Mouse (Mus musculus) MEL (cell line): ENCODE data around the gene Dennd2c. TPM values are rescaled to one million over a fixed set of nuclear protein-coding genes. Genes with fewer than 3 reads are reported as not detected.

Experiments
- DNase-seq: peaks from one replicate; pipeline ENCODE4 v3.0.0; 2011; ENCODE audit warnings: low read depth, low spot score
- H3K27ac ChIP-seq: 2 replicates; pipeline ENCODE4 v1.5.1; 2012; ENCODE audit warnings: low read depth, mild to moderate bottlenecking, control low read depth, low read length, moderate library complexity; ENCODE audit not compliant: control insufficient read depth
- H3K27me3 ChIP-seq, 2 experiments: fragments of 150-350 bp in 1 of 2; sonication (generic) in 1 of 2; 2 replicates each; pipeline ENCODE4 v1.6.1; 2012; ENCODE audit warnings: low read length in 2 of 2, mild to moderate bottlenecking in 2 of 2, improper control_type of control experiment in 1 of 2, moderate library complexity in 1 of 2; ENCODE audit not compliant: insufficient read depth in 2 of 2, control insufficient read depth in 1 of 2
- H3K36me3 ChIP-seq, 2 experiments: 2 replicates each; pipeline ENCODE4 v1.6.1; 2012 to 2014; ENCODE audit warnings: low read length in 2 of 2, improper control_type of control experiment in 1 of 2, inconsistent platforms in 1 of 2, mild to moderate bottlenecking in 1 of 2; ENCODE audit not compliant: insufficient read depth in 2 of 2, control insufficient read depth in 1 of 2
- H3K4me1 ChIP-seq, 2 experiments: fragments of 150-350 bp in 1 of 2; sonication (generic) in 1 of 2; 2 replicates each; pipeline ENCODE4 v1.6.1; 2012; ENCODE audit warnings: low read length in 2 of 2, improper control_type of control experiment in 1 of 2, mild to moderate bottlenecking in 1 of 2; ENCODE audit not compliant: insufficient read depth in 2 of 2, control insufficient read depth in 1 of 2
- H3K4me3 ChIP-seq, 2 experiments: fragments of 150-350 bp in 1 of 2; sonication (generic) in 1 of 2; 2 replicates each; pipeline ENCODE4 v1.5.1; 2012; ENCODE audit warnings: low read depth in 2 of 2, low read length in 2 of 2, mild to moderate bottlenecking in 2 of 2, moderate library complexity in 2 of 2, control low read depth in 1 of 2, improper control_type of control experiment in 1 of 2; ENCODE audit not compliant: control insufficient read depth in 1 of 2, insufficient read depth in 1 of 2
- H3K79me2 ChIP-seq: 2 replicates; pipeline ENCODE4 v1.6.1; 2012; ENCODE audit warnings: mild to moderate bottlenecking, low read length, moderate library complexity; ENCODE audit not compliant: control insufficient read depth, poor library complexity, insufficient read depth
- H3K9ac ChIP-seq: 2 replicates; pipeline ENCODE4 v1.6.1; 2012; ENCODE audit warnings: low read depth, mild to moderate bottlenecking, control low read depth, low read length, moderate library complexity; ENCODE audit not compliant: control insufficient read depth, poor library complexity, severe bottlenecking
- H3K9me3 ChIP-seq: fragments of 150-350 bp; sonication (generic); replicated peaks from 2 replicates; pipeline ENCODE4 v1.6.1; 2012; ENCODE audit warnings: mild to moderate bottlenecking, low read length, improper control_type of control experiment, moderate library complexity; ENCODE audit not compliant: insufficient read depth
- CTCF ChIP-seq, 3 experiments: IDR thresholded peaks in 2 of 3; conservative IDR thresholded peaks in 1 of 3; 2 replicates each; pipeline ENCODE4 v1.5.1; 2011 to 2012; ENCODE audit warnings: low read length in 3 of 3, low read depth in 2 of 3, mild to moderate bottlenecking in 2 of 3, improper control_type of control experiment in 1 of 3, inconsistent platforms in 1 of 3, mixed read lengths in 1 of 3, moderate library complexity in 1 of 3; ENCODE audit not compliant: control insufficient read depth in 1 of 3, insufficient read depth in 1 of 3, poor library complexity in 1 of 3, severe bottlenecking in 1 of 3
- E2F4 ChIP-seq: IDR thresholded peaks from 2 replicates; pipeline ENCODE4 v1.6.1; 2011; ENCODE audit warnings: low read depth, low read length, improper control_type of control experiment, borderline replicate concordance
- HCFC1 ChIP-seq: IDR thresholded peaks from 2 replicates; pipeline ENCODE4 v1.6.1; 2012; ENCODE audit warnings: low read depth, mild to moderate bottlenecking, inconsistent platforms, low read length, improper control_type of control experiment, moderate library complexity
- JUND ChIP-seq: IDR thresholded peaks from 2 replicates; pipeline ENCODE4 v1.6.1; 2011; ENCODE audit warnings: low read depth, mild to moderate bottlenecking, improper control_type of control experiment, low read length
- KAT2A ChIP-seq: conservative IDR thresholded peaks from 2 replicates; pipeline ENCODE4 v1.6.1; 2012; ENCODE audit warnings: low read depth, low read length, improper control_type of control experiment, inconsistent platforms
- MAFK ChIP-seq: IDR thresholded peaks from 2 replicates; pipeline ENCODE4 v1.6.1; 2011; ENCODE audit warnings: low read depth, mild to moderate bottlenecking, low read length, improper control_type of control experiment, borderline replicate concordance
- MYB ChIP-seq: IDR thresholded peaks from 2 replicates; pipeline ENCODE4 v1.6.1; 2011; ENCODE audit warnings: mild to moderate bottlenecking, low read depth, low read length, improper control_type of control experiment
- POLR2A ChIP-seq, 2 experiments: IDR thresholded peaks; 2 replicates each; pipeline ENCODE4 v1.6.1; 2011 to 2012; ENCODE audit warnings: low read length in 2 of 2, mild to moderate bottlenecking in 2 of 2, control low read depth in 1 of 2, improper control_type of control experiment in 1 of 2, low read depth in 1 of 2, moderate library complexity in 1 of 2; ENCODE audit not compliant: control insufficient read depth in 1 of 2, insufficient read depth in 1 of 2, poor library complexity in 1 of 2
- SMC3 ChIP-seq: IDR thresholded peaks from 2 replicates; pipeline ENCODE4 v1.6.1; 2011; ENCODE audit warnings: low read depth, low read length, improper control_type of control experiment
- UBTF ChIP-seq: IDR thresholded peaks from 2 replicates; pipeline ENCODE4 v1.6.1; 2012; ENCODE audit warnings: low read depth, mild to moderate bottlenecking, inconsistent platforms, low read length, improper control_type of control experiment, moderate library complexity, borderline replicate concordance; ENCODE audit not compliant: insufficient read depth
- USF2 ChIP-seq, 2 experiments: IDR thresholded peaks; 2 replicates each; pipeline ENCODE4 v1.6.1; 2011 to 2012; ENCODE audit warnings: improper control_type of control experiment in 2 of 2, low read length in 2 of 2, borderline replicate concordance in 1 of 2, inconsistent platforms in 1 of 2, low read depth in 1 of 2, mild to moderate bottlenecking in 1 of 2; ENCODE audit not compliant: insufficient read depth in 1 of 2
- ZMIZ1 ChIP-seq: IDR thresholded peaks from 2 replicates; pipeline ENCODE4 v1.6.1; 2012; ENCODE audit warnings: low read depth, mild to moderate bottlenecking, inconsistent platforms, low read length, improper control_type of control experiment, moderate library complexity
- ZNF384 ChIP-seq: IDR thresholded peaks from 2 replicates; pipeline ENCODE4 v1.6.1; 2012; ENCODE audit warnings: low read depth, mild to moderate bottlenecking, inconsistent platforms, low read length, improper control_type of control experiment
- polyA plus RNA-seq, 2 experiments: library from polyadenylated mRNA; stranded (reverse) in 1 of 2; unstranded in 1 of 2; fragments of >175 nt in 1 of 2; fragments of >200 nt in 1 of 2; gene quantifications; 2 replicates each; pipeline versions ENCODE4 v1.2.1 to v1.2.4; 2012; ENCODE audit warnings: low replicate concordance in 2 of 2, low read depth in 1 of 2; ENCODE audit not compliant: insufficient read length in 2 of 2, insufficient read depth in 1 of 2, missing spikeins in 1 of 2
- total RNA-seq: library from RNA; depleted of rRNA; stranded (reverse); fragments of 300-350 nt; gene quantifications from 2 replicates; pipeline ENCODE4 v1.2.3, GENCODE M21; 2012

Dennd2c gene
- total and polyA plus RNA-seq, 3 experiments = 5.0 to 8.0 TPM; not detected in 1

DNA sequence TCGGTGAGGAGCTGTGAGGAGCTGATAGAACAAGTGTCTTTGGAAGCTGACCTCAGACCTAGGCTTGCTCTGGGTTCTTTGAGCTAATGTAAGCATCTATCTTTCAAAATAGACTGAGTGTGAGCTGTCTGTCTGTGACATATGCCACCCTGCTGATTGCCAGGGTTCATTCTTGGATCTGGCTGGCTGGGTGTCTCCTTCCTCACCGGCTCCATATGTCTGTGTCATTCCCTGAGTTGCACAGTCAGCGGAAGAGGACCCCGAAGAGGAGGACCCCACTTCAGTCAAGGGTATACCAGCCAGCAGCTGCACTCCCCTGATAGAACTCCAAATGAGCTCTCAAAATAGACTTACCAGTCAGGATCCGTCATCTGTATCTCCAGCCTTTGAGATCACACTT lies 19.6 kb upstream of the Dennd2c start:
- no peak overlapping the region for H3K9ac ChIP-seq
- no peaks in the 10 kb centered on the region for H3K4me1 ChIP-seq
- H3K4me3 ChIP-seq = no peak overlapping the region
- H3K36me3 ChIP-seq = no peaks in the 10 kb centered on the region
- no peak for DNase-seq
- no peaks in the 10 kb centered on the region for H3K79me2 ChIP-seq
- peaks cover 4 to 7% of the 10 kb centered on the region in 2 experiments; a peak in 2 of 4 replicates for H3K27me3 ChIP-seq
- no peaks in the 10 kb centered on the region for H3K9me3 ChIP-seq
- no peak for TF ChIP-seq HCFC1
- no peak for TF ChIP-seq UBTF
- TF ChIP-seq CTCF (IDR thresholded peaks at IDR 0.05 in 2 of 3, conservative IDR thresholded peaks at IDR 0.05 in 1 of 3; ENCODE audit: control insufficient read depth in 1 of 3, insufficient read depth in 1 of 3, low read depth in 2 of 3, low read length in 3 of 3, poor library complexity in 1 of 3, severe bottlenecking in 1 of 3) = no peak
- TF ChIP-seq KAT2A = no peak
- H3K27ac ChIP-seq = no peak overlapping the region

DNA sequence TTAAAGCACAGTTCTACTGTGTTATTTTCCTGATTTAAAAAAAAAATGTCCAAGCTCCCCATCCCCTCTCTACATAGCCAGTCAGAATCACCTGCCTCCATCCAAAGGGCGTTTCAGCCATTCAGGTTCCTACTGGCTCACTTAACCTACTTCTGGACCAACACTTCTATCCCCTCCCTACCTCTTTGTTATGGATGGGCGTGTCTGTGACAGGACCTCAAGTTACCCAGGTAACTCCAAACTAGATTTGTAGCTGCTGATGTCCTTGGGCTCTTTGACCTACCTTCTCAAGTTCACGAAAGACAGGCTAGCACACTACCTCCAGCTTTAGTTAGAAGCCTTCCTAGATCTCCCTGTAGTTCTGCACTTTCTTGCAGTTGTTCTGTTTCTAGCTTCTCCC lies 16.4 kb upstream of the Dennd2c start:
- Histone ChIP-seq H3K9me3 (no peaks in the 10 kb centered on the region), H3K79me2 (no peaks in the 10 kb centered on the region), H3K36me3 (no peaks in the 10 kb centered on the region), H3K9ac (no peak overlapping the region), H3K4me3 (no peak overlapping the region), H3K27ac (no peak overlapping the region), H3K4me1 (no peaks in the 10 kb centered on the region), H3K27me3 (peaks cover 4 to 7% of the 10 kb centered on the region in 2 experiments; a peak in 2 of 4 replicates)
- no peak for DNase-seq
- TF ChIP-seq KAT2A = no peak
- no peak for TF ChIP-seq USF2 (IDR thresholded peaks at IDR 0.05; ENCODE audit: borderline replicate concordance in 1 of 2, insufficient read depth in 1 of 2, low read depth in 1 of 2, low read length in 2 of 2)
- no peak for TF ChIP-seq POLR2A (IDR thresholded peaks at IDR 0.05; ENCODE audit: control insufficient read depth in 1 of 2, insufficient read depth in 1 of 2, low read depth in 1 of 2, low read length in 2 of 2, poor library complexity in 1 of 2)
- TF ChIP-seq JUND = no peak
- TF ChIP-seq MYB = no peak
- TF ChIP-seq UBTF = no peak

DNA sequence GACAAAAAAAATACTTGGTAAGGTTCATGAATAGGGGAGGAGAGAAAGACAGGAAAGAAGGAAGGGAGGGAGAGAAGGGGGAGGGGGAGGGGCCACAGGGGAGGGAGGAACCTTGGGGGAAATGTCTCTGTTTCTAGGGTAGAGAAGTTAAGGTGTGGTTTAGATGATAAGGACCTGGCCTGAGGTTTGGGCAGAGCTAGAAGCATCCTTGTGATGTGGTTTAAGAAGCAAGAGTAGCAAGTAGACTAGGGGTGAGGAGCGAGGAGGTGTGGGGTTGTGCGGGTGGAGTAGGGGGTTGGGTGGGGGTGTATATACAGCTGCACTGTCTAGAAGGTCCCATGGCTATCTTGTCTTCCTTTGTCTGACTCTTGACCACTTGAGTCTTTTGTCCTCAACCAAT lies 10.7 kb upstream of the Dennd2c start:
- H3K9ac ChIP-seq = no peak overlapping the region
- H3K79me2 ChIP-seq = no peaks in the 10 kb centered on the region
- no peak overlapping the region for H3K27ac ChIP-seq
- H3K4me1 ChIP-seq = peaks cover 0 to 7% of the 10 kb centered on the region in 2 experiments; a peak in 3 of 4 replicates
- no peaks in the 10 kb centered on the region for H3K9me3 ChIP-seq
- no peak overlapping the region for H3K4me3 ChIP-seq
- DNase-seq = peak; percentile 59
- H3K36me3 ChIP-seq = peaks cover 0 to 7% of the 10 kb centered on the region in 2 experiments; a peak in 2 of 4 replicates
- no peaks in the 10 kb centered on the region for H3K27me3 ChIP-seq
- TF ChIP-seq MAFK (no peak), SMC3 (no peak), E2F4 (no peak), POLR2A (IDR thresholded peaks at IDR 0.05; ENCODE audit: control insufficient read depth in 1 of 2, insufficient read depth in 1 of 2, low read depth in 1 of 2, low read length in 2 of 2, poor library complexity in 1 of 2) (no peak), ZMIZ1 (no peak), ZNF384 (no peak)
